Mouse (Mus musculus): ENCODE measurements around the gene Csad.

DNA sequence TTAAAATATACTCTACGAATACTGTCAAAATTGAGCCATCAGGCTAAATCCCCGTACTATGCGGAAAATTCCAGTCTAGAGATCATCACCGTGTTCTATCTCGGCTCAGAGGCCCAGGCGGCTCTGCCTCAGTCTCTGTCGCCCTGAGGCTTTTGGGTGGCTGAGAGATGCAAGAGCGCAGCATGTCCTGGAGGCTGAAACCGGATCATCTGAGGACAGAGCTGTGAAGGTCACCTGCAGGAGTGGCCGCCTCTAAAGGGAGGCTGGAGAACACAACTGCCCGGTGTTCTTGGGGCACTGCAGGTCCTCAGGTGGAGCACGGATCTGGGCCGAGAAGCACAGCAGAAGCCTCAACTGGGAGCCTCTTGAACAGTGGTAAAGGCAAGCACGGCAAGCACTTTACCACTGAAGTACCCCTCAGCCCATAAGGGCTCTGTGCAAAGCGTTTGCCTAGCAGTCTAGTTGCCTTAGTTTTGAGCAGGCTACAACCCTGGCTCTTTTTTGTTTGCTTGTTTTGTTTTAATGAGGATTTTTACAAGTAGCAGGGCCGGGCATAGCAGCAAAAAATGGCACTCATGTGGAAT, 28.7 kb downstream of the Csad start:
- TF ChIP-seq TAL1 (IDR thresholded peaks at IDR 0.05; ENCODE audit: low read length), result no peak
- TF ChIP-seq GATA1 (IDR thresholded peaks at IDR 0.05; ENCODE audit: low read length), result no peak
